Mouse (Mus musculus) left cerebral cortex, postnatal 14 days (tissue): ENCODE measurements around the gene 1700022I11Rik. TPM values are rescaled to one million over a fixed set of nuclear protein-coding genes. Genes with fewer than 3 reads are reported as not detected.
"Not testable (repeated sequence)": the region's sequence is repeated elsewhere in the genome, so short reads cannot be mapped to it uniquely, and the experiment has no call there.

Experiments
- DNase-seq, 2 experiments: peaks; one replicate each; pipeline ENCODE4 v3.0.0; 2021 to 2022; ENCODE audit warnings: low spot score in 2 of 2, mixed read lengths in 1 of 2
- intact Hi-C: fragments of 180-260 bp; cut with DNase I; formaldehyde crosslinking; loops from one replicate; pipeline ENCODE4 v1.15.1; 2025
- total RNA-seq, 2 experiments: library from RNA; stranded (reverse); gene quantifications; 2 replicates each; pipeline ENCODE4 v1.2.3; 2021

Gene 1700022I11Rik
- total RNA-seq, 2 experiments from 2014 or later: not detected

DNA sequence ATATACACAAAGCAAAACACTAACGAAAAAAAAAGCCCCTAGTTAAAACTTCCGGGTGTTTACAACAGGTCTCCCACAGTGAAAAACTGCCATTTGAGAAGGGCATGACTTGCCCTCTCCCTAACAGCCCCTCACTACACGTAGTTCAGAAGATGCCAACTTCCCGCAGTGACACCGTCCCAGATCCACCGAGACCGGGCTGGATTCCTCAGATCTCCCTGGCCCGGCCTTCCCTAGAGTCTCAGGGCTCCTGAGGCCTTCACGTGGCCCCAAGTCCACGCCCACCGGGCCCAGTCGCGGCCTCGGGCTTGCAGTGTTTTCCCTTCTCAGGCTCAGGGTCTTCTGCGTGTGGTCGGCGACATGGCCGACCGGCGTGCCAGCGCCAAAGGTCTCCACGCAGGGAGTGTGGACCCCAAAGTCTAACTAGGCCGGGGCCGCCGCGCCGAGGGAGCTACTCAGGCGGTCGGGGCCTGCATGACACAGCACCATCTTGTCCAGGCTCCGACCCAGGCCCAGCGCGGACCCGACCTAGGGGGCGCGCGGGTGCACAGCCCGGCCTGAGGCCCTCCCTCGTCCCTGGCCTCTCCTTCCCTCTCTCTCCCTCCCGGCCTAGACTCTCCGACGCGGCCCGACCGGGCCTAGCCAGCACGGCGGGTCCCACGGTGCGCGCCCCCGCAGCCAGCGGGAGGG, 30.2 kb downstream of the 1700022I11Rik start:
- DNase-seq: peak; percentile 55 to 63
- intact Hi-C loops: no loop called here

DNA sequence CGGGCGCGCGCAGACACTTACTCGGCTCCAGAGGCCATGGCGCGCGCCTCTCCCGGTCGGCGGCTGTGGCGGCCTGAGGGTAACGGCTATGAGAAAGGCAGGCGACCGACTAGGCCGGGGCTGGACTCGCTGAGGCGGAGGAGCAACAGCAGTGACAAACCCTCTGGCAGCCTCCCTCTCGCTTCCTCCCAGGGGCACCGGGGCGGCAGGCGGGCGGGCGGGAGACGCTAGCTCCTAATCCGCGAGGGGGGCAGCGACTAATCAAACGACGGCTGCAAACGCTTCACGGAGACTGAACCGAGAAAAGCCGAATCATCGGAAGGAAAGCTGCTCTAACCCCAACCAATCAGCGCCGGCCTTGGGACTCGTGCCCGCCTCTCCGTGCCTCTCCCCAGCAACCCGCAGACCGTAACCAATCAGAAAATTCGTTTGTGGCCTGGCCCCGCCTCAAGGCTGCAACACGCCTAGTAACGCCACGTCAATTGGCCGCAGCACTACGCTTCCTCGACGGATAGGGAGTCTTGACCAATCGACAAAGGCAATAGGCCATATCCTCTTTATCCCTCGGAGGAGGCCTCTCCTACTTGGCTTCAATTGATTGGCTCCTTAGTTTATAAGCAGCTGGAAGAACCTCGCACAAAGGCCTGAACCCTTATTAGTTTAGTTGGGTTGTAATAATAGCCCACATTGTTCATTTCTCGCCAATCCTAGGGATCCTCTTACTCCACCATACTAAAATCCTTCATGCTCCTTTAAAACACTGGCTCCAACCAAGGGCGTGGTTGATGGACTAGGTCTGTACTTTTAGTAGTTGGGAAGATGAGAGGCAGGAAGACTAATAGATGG, 31.0 kb downstream of the 1700022I11Rik start, which contains the start of gene Vcp:
Gene Vcp (minus strand): TSS at position 367 of the 846 bp plus-strand sequence.
- intact Hi-C loops: not testable (repeated sequence)

DNA sequence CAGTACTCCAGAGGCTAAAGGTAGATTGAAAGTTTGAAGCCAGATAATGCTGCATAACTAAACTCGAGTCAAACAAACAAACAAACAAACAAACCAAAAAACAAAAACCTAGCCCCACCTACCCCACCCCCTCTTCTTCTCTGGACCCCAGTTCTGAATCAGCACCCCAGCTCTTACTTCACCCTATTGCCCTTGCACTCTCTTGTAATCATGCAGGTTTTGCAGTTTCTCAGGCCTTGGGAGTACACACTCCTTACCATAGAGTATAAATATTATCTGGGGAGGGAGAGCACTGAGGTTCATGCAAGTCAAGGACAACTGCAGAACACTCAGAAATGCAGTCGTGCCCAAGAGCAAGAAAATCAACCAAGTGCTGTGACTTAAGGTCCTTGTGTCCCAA, 31.9 kb downstream of the 1700022I11Rik start:
- DNase-seq: no peak
- intact Hi-C loops: no loop called here

More for the DNA sequence above, 31.0 kb downstream of the 1700022I11Rik start, which contains the start of gene Vcp:
- DNase-seq: peak; percentile 99 to 100

DNA sequence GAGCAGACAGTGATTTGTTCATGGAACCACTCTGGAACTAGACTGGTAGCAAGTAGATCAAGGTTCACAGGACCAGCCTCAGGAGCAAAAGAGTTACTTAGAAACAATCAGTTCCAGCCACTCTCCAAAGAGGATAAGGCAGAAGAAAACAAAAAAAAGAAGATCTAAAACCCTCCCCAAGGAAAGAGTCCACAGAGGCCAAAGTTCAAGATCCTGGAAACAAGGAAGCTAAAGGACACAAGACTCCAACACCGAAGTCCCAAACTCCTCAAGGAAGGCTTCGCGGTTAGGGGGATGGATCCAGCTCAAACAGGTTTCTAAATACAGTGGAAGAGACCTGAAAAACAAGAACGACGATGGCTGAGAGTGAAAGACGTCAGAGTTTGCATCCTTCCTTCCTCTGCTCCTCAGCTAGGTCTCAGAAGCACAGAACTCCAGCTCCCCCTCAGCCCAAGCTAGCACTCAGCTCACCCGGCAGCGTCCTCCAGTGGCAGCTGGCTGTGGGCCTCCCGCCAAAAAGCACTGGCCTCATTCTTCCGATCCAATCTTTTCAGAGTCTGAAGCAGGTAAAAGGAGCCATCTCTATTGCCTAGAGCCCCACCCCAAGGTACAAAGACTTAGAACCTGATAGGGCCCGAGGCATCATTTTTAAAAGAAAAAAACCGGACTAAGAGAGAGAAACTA, 33.5 kb downstream of the 1700022I11Rik start:
- intact Hi-C loops: no loop called here
- DNase-seq: peak in 1 of 2 experiments; percentile 35

DNA sequence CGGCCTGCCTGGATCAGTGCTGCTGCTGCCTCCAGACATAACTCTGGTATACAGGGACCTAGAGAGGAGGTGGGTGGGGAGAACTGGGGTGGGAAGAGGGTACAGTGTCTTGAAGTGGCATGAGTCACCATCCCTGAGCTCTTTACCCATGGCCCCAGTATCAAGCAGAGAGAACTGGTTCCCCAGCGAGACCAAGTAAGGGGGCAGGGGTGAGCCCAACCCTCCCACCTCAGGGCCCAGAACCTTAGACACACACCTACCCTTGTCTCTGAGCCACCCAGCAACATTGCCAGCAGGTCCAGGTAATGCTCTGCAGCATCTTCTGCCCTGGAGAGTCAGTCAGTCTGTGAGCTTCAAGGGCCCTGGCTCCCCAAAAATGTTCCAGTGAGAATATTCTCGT, 35.5 kb downstream of the 1700022I11Rik start:
- no peak for DNase-seq
- intact Hi-C loops: no loop called here

DNA sequence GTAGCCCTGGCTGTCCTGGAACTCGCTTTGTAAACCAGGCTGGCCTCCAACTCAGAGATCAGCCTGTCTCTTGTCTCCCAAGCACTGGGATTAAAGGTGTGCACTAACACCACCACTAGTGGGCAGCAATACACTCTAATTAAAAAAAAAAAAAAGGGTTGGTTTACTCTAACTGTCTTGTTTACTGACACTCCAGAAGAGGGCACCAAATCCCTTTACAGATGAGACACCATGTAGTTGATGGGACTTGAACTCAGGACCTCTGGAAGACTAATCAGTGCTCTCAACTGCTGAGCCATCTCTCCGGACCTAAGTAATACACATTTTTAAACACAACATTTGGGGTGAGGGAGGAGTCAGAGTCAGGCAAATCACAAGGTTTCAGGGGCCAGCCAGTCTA, 36.4 kb downstream of the 1700022I11Rik start:
- DNase-seq: peak in 1 of 2 experiments; percentile 53
- intact Hi-C loops: no loop called here

DNA sequence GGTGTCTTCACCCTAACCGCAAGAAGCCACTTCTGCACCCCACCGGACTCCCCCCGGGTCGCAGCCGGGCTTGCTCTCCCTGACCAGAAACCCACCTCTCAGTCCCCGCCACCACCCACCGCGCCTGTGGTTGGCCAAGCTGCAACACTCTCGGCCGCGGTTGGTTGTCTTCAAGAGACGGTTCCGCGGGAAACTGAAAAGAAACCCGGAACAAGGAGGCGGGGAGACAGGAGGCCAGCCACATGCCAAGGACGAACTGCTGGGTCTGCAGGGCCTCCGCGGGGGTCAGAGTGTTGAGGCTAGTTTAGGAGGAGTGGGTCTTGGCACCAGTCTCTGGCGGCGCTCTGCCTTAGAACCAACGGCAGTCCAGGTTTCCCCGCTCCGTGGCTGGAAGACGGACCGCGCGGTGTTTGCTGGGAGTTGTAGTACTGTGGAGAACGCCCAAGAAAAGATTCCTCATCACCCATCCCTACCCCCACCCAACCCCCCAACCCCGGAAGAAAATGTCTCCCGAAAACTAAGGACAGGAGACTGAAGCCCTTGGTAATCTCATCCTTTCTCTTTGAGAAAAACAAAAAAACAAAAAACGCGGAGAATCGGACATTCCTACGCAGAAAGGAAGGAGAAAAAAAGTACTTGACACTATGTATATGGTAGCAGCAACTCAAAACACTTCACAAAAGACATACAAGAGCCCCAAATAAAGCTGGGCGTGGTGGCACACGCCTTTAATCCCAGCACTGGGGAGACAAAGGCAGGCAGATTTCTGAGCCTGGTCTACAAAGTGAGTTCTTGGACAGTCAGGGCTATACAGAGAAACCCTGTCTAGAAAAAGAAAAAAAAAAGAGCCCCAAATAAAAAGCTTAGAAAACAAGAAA, 41.0 kb downstream of the 1700022I11Rik start, which contains the start of gene Fancg:
Gene Fancg (minus strand): TSS at position 346 of the 878 bp plus-strand sequence.
- DNase-seq: peak; percentile 63 to 82
- intact Hi-C loops: no loop called here

DNA sequence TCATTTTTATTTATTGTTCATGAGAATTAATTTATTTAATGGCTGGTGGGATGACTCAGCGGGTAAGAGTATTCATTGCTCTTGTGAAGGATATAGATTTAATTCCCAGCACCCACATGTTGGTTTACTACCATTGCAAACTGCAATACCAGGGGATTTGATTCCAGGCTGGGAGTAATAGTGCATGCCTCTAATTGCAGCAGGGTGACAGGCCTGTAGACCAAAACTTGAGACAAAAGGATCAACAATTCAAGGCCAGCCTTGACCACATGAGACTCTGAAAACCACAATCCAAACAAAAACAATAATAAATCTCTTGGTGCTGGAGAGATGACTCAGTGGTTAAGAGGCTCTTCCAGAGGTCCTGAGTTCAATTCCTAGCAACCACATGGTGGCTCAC, 42.7 kb downstream of the 1700022I11Rik start:
- DNase-seq: no peak
- intact Hi-C loops: no loop called here

DNA sequence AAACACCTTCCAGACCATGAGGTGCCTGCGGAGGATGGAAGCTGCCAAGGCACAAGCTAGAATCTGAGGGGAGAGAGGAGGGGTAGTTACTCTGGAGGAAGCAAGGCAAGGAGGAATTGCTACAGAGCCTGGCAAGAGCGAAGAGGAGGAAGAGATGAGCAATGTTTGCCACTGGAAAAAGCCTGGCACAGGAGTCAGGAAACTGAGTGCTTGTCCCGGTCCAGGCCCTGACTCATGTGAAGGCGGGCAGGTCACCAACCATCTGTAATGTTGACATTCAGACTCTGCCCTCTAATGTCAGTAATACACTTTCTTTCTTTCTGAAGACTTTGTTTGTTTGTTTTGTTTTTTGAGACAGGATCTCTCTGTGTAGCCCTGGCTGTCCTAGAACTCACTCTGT, 48.8 kb downstream of the 1700022I11Rik start:
- intact Hi-C loops: no loop called here
- DNase-seq: no peak

DNA sequence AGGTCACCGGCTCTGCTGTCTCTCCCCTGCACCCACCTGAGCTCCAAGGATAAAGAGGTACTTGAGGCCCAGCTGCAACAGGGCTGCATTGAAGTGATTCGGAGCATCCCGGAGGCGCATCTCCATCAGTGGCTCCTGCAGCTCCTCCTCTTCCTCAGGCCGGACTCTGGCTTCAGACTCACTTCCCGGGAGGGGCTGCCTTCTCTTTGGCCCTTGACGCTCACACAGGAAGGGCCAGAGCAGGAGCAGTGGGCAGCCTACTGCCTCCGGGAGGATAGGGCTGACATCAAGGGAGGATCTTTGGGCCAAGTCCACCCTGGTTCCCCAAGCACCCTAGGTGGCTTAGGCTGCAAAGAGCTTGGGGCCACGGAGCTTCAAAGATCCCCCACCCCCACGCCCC, 49.8 kb downstream of the 1700022I11Rik start:
- intact Hi-C loops: no loop called here
- no peak for DNase-seq

DNA sequence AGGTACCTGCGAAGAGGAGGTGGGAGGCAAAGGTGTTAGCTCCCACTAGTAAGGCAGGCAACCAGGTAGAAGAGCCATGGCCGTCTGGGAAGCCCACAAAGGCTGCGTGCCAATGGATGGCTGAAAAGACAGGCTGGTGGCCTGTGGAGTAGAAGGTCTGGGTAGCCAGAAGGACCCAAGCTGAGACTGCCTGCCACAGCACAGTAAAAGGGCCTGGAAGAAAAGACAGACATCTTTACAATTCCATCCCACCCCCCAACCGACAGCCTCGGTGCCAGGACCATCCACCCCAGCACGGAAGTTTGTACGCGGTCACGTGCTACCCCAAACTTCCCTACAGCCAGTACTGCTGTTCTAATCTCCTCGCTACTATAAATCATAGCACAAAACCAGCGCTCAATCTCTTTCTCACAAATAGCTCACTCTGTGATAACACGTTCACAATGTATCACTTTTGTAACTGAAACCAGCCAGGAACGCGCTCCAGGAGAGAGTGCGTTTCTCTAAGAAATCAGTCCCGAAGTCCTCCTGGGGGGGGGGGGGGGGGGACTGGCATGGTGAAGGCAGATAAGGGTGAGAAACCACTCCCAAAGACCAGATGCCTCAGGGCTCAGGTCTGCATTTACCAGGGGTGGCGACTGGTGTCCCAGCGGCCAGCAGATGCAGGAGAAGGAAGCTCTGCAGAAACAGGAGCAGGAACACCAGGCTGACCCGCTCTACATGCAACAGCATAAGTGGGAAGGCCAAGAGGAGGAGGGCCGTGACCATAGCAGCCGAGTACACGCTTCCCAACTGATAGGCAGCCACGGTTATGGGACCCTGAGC, 50.4 kb downstream of the 1700022I11Rik start:
- intact Hi-C loops: no loop called here
- no peak for DNase-seq

DNA sequence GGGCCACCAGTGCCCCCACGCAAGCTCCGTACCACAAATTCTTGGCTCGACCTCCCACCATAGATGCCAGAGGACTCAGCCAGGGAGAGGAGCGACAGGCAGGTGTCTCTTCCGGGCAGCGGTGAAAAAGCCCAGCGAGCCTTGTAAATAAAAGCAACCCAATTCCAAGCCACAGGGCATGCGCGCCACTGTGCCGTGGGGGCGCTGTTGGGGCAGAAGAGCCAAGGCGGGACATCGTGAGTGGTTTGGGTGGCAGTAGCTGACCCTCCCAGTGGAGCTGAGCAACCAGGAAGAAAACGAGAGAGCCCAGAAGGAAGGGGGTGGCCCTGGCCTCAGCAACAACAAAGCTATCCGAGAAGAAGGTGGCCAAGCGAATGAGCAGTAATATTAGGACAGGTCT, 51.5 kb downstream of the 1700022I11Rik start:
- DNase-seq: no peak
- intact Hi-C loops: no loop called here

DNA sequence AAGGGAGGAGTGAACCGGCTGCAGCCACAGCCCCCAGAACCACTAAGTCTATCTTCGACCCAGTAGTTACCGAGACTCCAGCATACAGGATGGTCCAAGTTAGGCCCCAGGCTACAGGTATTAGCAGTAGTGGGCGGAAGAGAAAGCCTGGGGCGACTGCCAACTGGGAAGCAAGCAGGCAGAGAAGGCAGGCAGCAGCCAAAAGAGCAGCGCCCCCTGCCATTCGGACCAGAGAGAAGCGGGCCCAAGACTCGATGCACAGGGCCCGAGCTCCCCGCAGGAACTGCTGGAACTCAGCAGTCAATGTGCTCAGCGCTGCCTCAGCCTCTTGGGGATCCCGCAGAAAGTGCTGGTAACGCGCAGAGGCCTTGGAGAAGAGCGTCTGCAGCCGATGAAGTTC, 51.9 kb downstream of the 1700022I11Rik start:
- DNase-seq: no peak
- intact Hi-C loops: no loop called here

DNA sequence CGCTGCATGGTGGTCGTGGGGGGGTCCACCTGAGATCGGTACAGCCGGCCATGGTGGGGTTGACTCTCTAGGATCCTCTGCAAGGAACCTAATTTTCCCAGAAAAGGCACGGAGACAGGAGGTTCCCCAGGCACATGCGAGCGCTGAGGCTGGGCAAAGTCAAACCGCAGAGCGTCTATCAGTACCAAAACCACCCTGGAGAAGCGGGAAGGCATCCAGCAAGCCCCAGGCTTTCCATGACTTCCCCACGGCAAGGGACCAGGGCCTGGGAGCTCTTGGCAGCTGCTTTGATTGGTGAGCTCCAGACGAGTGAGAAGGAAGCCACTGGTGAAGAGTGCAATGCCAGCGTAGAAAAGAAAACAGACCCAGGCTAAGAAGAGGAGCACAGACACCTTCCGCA, 55.3 kb downstream of the 1700022I11Rik start:
- intact Hi-C loops: no loop called here

DNA sequence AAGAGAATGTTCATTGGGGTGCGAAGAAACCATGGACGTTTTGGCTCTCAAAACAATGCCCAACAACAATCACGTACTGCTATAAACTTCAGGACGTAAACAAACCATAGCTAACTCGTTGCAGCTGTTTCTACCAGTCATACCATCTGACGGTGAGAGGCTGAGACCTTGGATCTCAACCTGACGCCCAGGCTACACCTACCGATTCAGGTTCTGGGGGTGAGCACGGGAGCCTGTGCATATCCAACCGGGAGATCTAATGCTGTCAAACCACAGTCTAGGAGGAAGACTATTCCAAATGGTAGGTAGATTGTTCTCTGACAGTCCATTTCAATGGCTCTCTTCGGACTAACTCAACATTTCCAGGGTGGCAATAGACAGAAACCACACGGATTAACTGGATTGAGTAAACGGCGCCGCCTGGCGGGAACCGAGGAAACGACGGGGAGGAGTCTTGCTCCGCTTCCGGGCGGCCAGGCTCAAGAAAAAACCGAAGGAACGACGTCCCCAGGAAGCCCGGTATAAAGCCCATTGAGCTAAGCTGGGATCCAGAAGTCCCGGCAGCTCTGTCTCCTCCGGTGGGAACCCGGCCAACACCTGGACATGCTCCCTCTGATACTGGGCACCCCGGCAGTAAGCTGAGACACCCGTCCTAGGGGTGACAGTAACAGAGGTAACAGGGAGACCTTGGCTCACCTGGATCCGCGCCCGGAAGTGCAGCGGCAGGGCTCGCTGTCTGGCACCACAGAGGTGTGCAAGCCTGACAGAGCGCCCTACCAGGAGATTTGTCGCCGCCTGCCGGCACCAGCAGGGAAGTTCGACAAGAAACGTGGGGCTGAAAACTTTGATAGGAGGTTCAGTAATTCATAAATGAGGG, 55.9 kb downstream of the 1700022I11Rik start, which contains the start of gene Pigo:
Gene Pigo (minus strand): TSS at position 736 of the 877 bp plus-strand sequence.
- DNase-seq: peak; percentile 95 to 96
- intact Hi-C loops: no loop called here

More for the DNA sequence above, 55.3 kb downstream of the 1700022I11Rik start:
- DNase-seq: no peak

DNA sequence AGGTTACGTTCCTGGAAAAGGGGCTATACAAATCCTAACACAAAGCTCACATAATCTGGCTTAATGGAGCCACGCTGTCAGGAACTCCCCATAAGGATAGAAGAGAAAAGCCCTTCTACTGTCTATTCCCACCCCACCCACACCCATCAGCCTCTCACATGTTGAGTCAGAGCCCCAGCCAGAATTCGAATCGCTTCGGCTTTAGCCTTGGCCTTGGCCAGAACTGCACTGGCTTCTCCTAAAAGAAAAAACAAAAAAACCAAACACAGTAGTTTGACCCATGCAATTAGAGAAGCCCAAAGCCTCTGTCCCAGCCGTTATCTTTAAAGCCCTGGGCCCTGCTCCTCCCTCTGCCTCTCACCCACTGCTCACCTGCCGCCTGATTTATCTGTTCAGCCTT, 59.7 kb downstream of the 1700022I11Rik start:
- intact Hi-C loops: no loop called here
- no peak for DNase-seq

DNA sequence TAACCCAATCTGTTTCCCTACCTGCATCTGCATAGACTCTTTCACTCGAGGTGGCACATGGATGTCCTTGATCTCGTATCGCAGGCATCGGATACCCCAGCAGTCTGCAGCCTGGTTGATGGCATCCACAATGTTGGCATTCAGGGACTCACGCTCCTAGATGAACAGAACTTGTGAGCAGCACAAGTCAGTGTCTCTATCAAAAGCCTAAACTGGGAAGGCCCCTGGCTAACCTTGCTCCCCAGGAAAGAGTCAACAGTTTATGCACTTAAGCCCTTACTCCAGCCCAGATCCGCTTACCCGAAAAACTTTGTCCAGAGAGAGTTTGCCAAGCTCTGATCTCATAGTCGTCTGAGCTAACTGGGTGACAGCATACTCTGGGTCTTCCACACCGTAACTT, 60.3 kb downstream of the 1700022I11Rik start:
- no peak for DNase-seq
- intact Hi-C loops: no loop called here
